Mouse (Mus musculus) CH12.LX (cell line): ENCODE measurements around the gene Chmp2a. TPM values are rescaled to one million over a fixed set of nuclear protein-coding genes. Genes with fewer than 3 reads are reported as not detected.
A peak's percentile ranks its signal among the peaks of the same experiment; 100 is the strongest.

Source experiments
- DNase-seq: peaks from one replicate; pipeline ENCODE4 v3.0.0-alpha.2; 2013; ENCODE audit errors: extremely low read depth
- H3K27ac ChIP-seq: 2 replicates; pipeline ENCODE4 v1.5.1; 2012; ENCODE audit warnings: low read depth, mild to moderate bottlenecking, control low read depth, moderate library complexity; ENCODE audit not compliant: insufficient read depth
- H3K27me3 ChIP-seq: replicated peaks from 2 replicates; pipeline ENCODE3; 2012; ENCODE audit warnings: inconsistent platforms
- H3K36me3 ChIP-seq, 2 experiments: replicated peaks in 1 of 2; 2 replicates each; pipeline versions ENCODE3 to v1.6.1; 2012; ENCODE audit warnings: inconsistent platforms in 1 of 2, low read length in 1 of 2, mild to moderate bottlenecking in 1 of 2, mixed read lengths in 1 of 2, moderate library complexity in 1 of 2; ENCODE audit not compliant: control insufficient read depth in 1 of 2, insufficient read depth in 1 of 2
- H3K4me1 ChIP-seq, 2 experiments: 2 replicates each; pipeline ENCODE4 v1.6.1; 2012; ENCODE audit warnings: inconsistent platforms in 1 of 2, moderate library complexity in 1 of 2; ENCODE audit not compliant: insufficient read depth in 2 of 2, control insufficient read depth in 1 of 2
- H3K4me2 ChIP-seq: 2 replicates; pipeline ENCODE4 v1.6.1; 2012; ENCODE audit warnings: low read depth, mild to moderate bottlenecking, control low read depth; ENCODE audit not compliant: poor library complexity, insufficient read depth, severe bottlenecking
- H3K4me3 ChIP-seq, 3 experiments: fragments of 150-350 bp in 1 of 3; sonication (generic) in 1 of 3; replicated peaks in 1 of 3; 2 replicates each; pipeline versions ENCODE3 to v1.5.1; 2011 to 2012; ENCODE audit warnings: low read depth in 2 of 3, low read length in 2 of 3, mild to moderate bottlenecking in 2 of 3, moderate library complexity in 2 of 3, control low read depth in 1 of 3, improper control_type of control experiment in 1 of 3, inconsistent platforms in 1 of 3, mixed read lengths in 1 of 3; ENCODE audit not compliant: poor library complexity in 1 of 3
- H3K79me2 ChIP-seq: replicated peaks from 2 replicates; pipeline ENCODE4 v1.6.1; 2012; ENCODE audit warnings: mild to moderate bottlenecking, moderate library complexity; ENCODE audit not compliant: control insufficient read depth, poor library complexity, insufficient read depth, severe bottlenecking; ENCODE audit errors: extremely low read depth
- H3K9ac ChIP-seq: 2 replicates; pipeline ENCODE4 v1.6.1; 2012; ENCODE audit warnings: low read depth, mild to moderate bottlenecking, control low read depth, moderate library complexity; ENCODE audit not compliant: insufficient read depth
- H3K9me3 ChIP-seq: replicated peaks from 2 replicates; pipeline ENCODE3; 2012; ENCODE audit warnings: low read length, inconsistent platforms, mixed read lengths
- BHLHE40 ChIP-seq: IDR thresholded peaks from 2 replicates; pipeline ENCODE4 v1.6.1; 2011; ENCODE audit warnings: mild to moderate bottlenecking, low read depth, low read length, improper control_type of control experiment
- CHD1 ChIP-seq: IDR thresholded peaks from 2 replicates; pipeline ENCODE4 v1.6.1; 2012; ENCODE audit warnings: low read depth, low read length, improper control_type of control experiment, inconsistent platforms
- CHD2 ChIP-seq: IDR thresholded peaks from 2 replicates; pipeline ENCODE4 v1.6.1; 2011; ENCODE audit warnings: low read length, improper control_type of control experiment
- CTCF ChIP-seq, 2 experiments: IDR thresholded peaks in 1 of 2; conservative IDR thresholded peaks in 1 of 2; 2 replicates each; pipeline ENCODE4 v1.5.1; 2011 to 2012; ENCODE audit warnings: low read depth in 2 of 2, low read length in 2 of 2, improper control_type of control experiment in 1 of 2, inconsistent platforms in 1 of 2, mild to moderate bottlenecking in 1 of 2, moderate library complexity in 1 of 2
- E2F4 ChIP-seq: IDR thresholded peaks from 2 replicates; pipeline ENCODE4 v1.6.1; 2011; ENCODE audit warnings: low read depth, low read length, improper control_type of control experiment; ENCODE audit not compliant: insufficient replicate concordance
- ELF1 ChIP-seq: IDR thresholded peaks from 2 replicates; pipeline ENCODE4 v1.6.1; 2014; ENCODE audit warnings: low read depth, mild to moderate bottlenecking, inconsistent platforms, low read length, improper control_type of control experiment
- EP300 ChIP-seq: IDR thresholded peaks from 2 replicates; pipeline ENCODE4 v1.6.1; 2011; ENCODE audit warnings: low read length, improper control_type of control experiment
- ETS1 ChIP-seq: conservative IDR thresholded peaks from 2 replicates; pipeline ENCODE4 v1.6.1; 2012; ENCODE audit warnings: low read depth, mild to moderate bottlenecking, inconsistent platforms, low read length, improper control_type of control experiment, moderate library complexity
- GABPA ChIP-seq: IDR thresholded peaks from 2 replicates; pipeline ENCODE4 v1.6.1; 2012; ENCODE audit warnings: low read depth, low read length, improper control_type of control experiment, inconsistent platforms; ENCODE audit not compliant: insufficient replicate concordance
- IRF4 ChIP-seq: IDR thresholded peaks from 2 replicates; pipeline ENCODE4 v1.6.1; 2014; ENCODE audit warnings: low read depth, mild to moderate bottlenecking, inconsistent platforms, low read length, improper control_type of control experiment
- JUN ChIP-seq: IDR thresholded peaks from 2 replicates; pipeline ENCODE4 v1.6.1; 2011; ENCODE audit warnings: low read depth, mild to moderate bottlenecking, low read length, improper control_type of control experiment, moderate library complexity; ENCODE audit not compliant: insufficient read depth
- JUND ChIP-seq: conservative IDR thresholded peaks from 2 replicates; pipeline ENCODE4 v1.6.1; 2011; ENCODE audit warnings: low read depth, low read length, improper control_type of control experiment
- KAT2A ChIP-seq: IDR thresholded peaks from 2 replicates; pipeline ENCODE4 v1.6.1; 2012; ENCODE audit warnings: low read length, improper control_type of control experiment, inconsistent platforms; ENCODE audit not compliant: insufficient replicate concordance
- MAX ChIP-seq: IDR thresholded peaks from 2 replicates; pipeline ENCODE4 v1.6.1; 2011; ENCODE audit warnings: low read length, improper control_type of control experiment
- MAZ ChIP-seq: IDR thresholded peaks from 2 replicates; pipeline ENCODE4 v1.6.1; 2012; ENCODE audit warnings: low read depth, mild to moderate bottlenecking, inconsistent platforms, low read length, improper control_type of control experiment, moderate library complexity
- MEF2A ChIP-seq: IDR thresholded peaks from 2 replicates; pipeline ENCODE4 v1.6.1; 2014; ENCODE audit warnings: low read depth, mild to moderate bottlenecking, inconsistent platforms, low read length, improper control_type of control experiment, borderline replicate concordance
- MXI1 ChIP-seq: IDR thresholded peaks from 2 replicates; pipeline ENCODE4 v1.6.1; 2011; ENCODE audit warnings: mild to moderate bottlenecking, low read depth, low read length, improper control_type of control experiment
- MYC ChIP-seq: IDR thresholded peaks from 2 replicates; pipeline ENCODE4 v1.6.1; 2011; ENCODE audit warnings: low read depth, mild to moderate bottlenecking, improper control_type of control experiment, low read length
- NELFE ChIP-seq: IDR thresholded peaks from 2 replicates; pipeline ENCODE4 v1.6.1; 2011; ENCODE audit warnings: low read depth, low read length, improper control_type of control experiment
- NRF1 ChIP-seq: IDR thresholded peaks from 2 replicates; pipeline ENCODE4 v1.6.1; 2014; ENCODE audit warnings: low read depth, mild to moderate bottlenecking, inconsistent platforms, low read length, improper control_type of control experiment, moderate library complexity
- PAX5 ChIP-seq: IDR thresholded peaks from 2 replicates; pipeline ENCODE4 v1.6.1; 2012; ENCODE audit warnings: low read length, inconsistent platforms, mixed read lengths
- POLR2A ChIP-seq: IDR thresholded peaks from 2 replicates; pipeline ENCODE4 v1.6.1; 2011; ENCODE audit warnings: low read depth, mild to moderate bottlenecking, improper control_type of control experiment, low read length
- POLR2AphosphoS2 ChIP-seq: IDR thresholded peaks from 2 replicates; pipeline ENCODE4 v1.6.1; 2011; ENCODE audit warnings: low read depth, low read length, improper control_type of control experiment
- RAD21 ChIP-seq: IDR thresholded peaks from 2 replicates; pipeline ENCODE4 v1.6.1; 2011; ENCODE audit warnings: low read depth, mild to moderate bottlenecking, low read length, improper control_type of control experiment, moderate library complexity
- SIN3A ChIP-seq: IDR thresholded peaks from 2 replicates; pipeline ENCODE4 v1.6.1; 2012; ENCODE audit warnings: low read length, improper control_type of control experiment, inconsistent platforms
- TBP ChIP-seq: conservative IDR thresholded peaks from 2 replicates; pipeline ENCODE4 v1.6.1; 2011; ENCODE audit warnings: low read depth, low read length, improper control_type of control experiment
- TCF12 ChIP-seq: IDR thresholded peaks from 2 replicates; pipeline ENCODE4 v1.6.1; 2014; ENCODE audit warnings: low read depth, mild to moderate bottlenecking, inconsistent platforms, low read length, improper control_type of control experiment
- UBTF ChIP-seq: IDR thresholded peaks from 2 replicates; pipeline ENCODE4 v1.6.1; 2012; ENCODE audit warnings: low read depth, mild to moderate bottlenecking, inconsistent platforms, low read length, improper control_type of control experiment, moderate library complexity
- USF1 ChIP-seq: IDR thresholded peaks from 2 replicates; pipeline ENCODE4 v1.6.1; 2014; ENCODE audit warnings: low read depth, mild to moderate bottlenecking, inconsistent platforms, low read length, improper control_type of control experiment
- USF2 ChIP-seq: conservative IDR thresholded peaks from 2 replicates; pipeline ENCODE4 v1.6.1; 2011; ENCODE audit warnings: low read depth, low read length, improper control_type of control experiment
- ZC3H11A ChIP-seq: IDR thresholded peaks from 2 replicates; pipeline ENCODE4 v1.6.1; 2012; ENCODE audit warnings: low read depth, mild to moderate bottlenecking, inconsistent platforms, low read length, improper control_type of control experiment
- ZMIZ1 ChIP-seq: IDR thresholded peaks from 2 replicates; pipeline ENCODE4 v1.6.1; 2012; ENCODE audit warnings: low read depth, mild to moderate bottlenecking, inconsistent platforms, low read length, improper control_type of control experiment
- ZNF384 ChIP-seq: IDR thresholded peaks from 2 replicates; pipeline ENCODE4 v1.6.1; 2012; ENCODE audit warnings: low read depth, low read length, improper control_type of control experiment, inconsistent platforms
- dilution Hi-C: fragments of 300-500 bp; cut with MboI; formaldehyde crosslinking; loops from 2 replicates; pipeline ENCODE4 v1.14.3; 2020; ENCODE audit warnings: low sequenced_read_pairs; ENCODE audit not compliant: extremely low pct_unique_long_range_greater_than_20kb, extremely low pct_ligation_motif_present
- in situ Hi-C: fragments of 300-500 bp; cut with MboI; formaldehyde crosslinking; loops from 3 replicates; pipeline ENCODE4 v1.14.3; 2019; ENCODE audit warnings: low sequenced_read_pairs, low pct_ligation_motif_present, low pct_unique_long_range_greater_than_20kb, mixed read lengths
- polyA plus RNA-seq: library from polyadenylated mRNA; unstranded; fragments of >175 nt; gene quantifications from 2 replicates; pipeline ENCODE4 v1.2.1, GENCODE M21; 2012; ENCODE audit warnings: low read depth; ENCODE audit not compliant: insufficient read length
- total RNA-seq, 2 experiments: library from RNA; depleted of rRNA; stranded (reverse); fragments of 300-350 nt in 1 of 2; fragments of >200 nt in 1 of 2; gene quantifications; 2 replicates each; pipeline ENCODE4 v1.2.3; 2012 to 2014

Gene Chmp2a
- total and polyA plus RNA-seq, 3 experiments: 115 to 134 (median 131) TPM

- TF ChIP-seq MYC: peak; percentile 76
- TF ChIP-seq TBP: peak; percentile 71; the same call in 1 of the 2 replicates
- TF ChIP-seq, all 38 proteins: peak for 15
Measured at GRCm38 (mm10) chr7:13023928-13024731, 10.5 kb downstream of the Chmp2a start (continued).

- H3K27me3 ChIP-seq: peaks cover 11% of the 10 kb centered on the region
- H3K4me2 ChIP-seq: peak overlapping the region; percentile 84
- dilution Hi-C loops: no loop called here
- in situ Hi-C loops: loop anchor here (25.0 kb wide), 1 partner anchor 536 kb away; the partner anchor contains the start of gene Zfp606
- peaks cover 21 to 28% of the 10 kb centered on the region in 2 experiments for H3K36me3 ChIP-seq
- peaks cover 10 to 35% of the 10 kb centered on the region in 2 experiments; a peak in 3 of 4 replicates for H3K4me1 ChIP-seq
- peak overlapping the region in 2 of 3 experiments; percentile 44 to 92 for H3K4me3 ChIP-seq
- peak overlapping the region; percentile 8; the same call in 1 of the 2 replicates for H3K9ac ChIP-seq
- no peaks in the 10 kb centered on the region for H3K9me3 ChIP-seq
- peak overlapping the region; percentile 44 for H3K27ac ChIP-seq
- DNase-seq: peak; percentile 91
- H3K79me2 ChIP-seq: peaks cover 30% of the 10 kb centered on the region
- peak; percentile 48; the same call in 1 of the 2 replicates for TF ChIP-seq EP300
- TF ChIP-seq IRF4: peak; percentile 65
- TF ChIP-seq MYC: peak; percentile 91
- TF ChIP-seq JUN: no peak
- TF ChIP-seq BHLHE40: peak; percentile 46
- TF ChIP-seq USF2: 0 out of 2 replicates have a peak, but pooled peaks have one; percentile 28
- no peak for TF ChIP-seq JUND
- no peak for TF ChIP-seq CHD1
- peak; percentile 33 for TF ChIP-seq USF1
- TF ChIP-seq MAX: peak; percentile 99
- no peak for TF ChIP-seq ZNF384
- TF ChIP-seq MAZ: 0 out of 2 replicates have a peak, but pooled peaks have one; percentile 37
- 0 out of 2 replicates have a peak, but pooled peaks have one; percentile 69 for TF ChIP-seq E2F4
- TF ChIP-seq ELF1: peak; percentile 77
- 0 out of 2 replicates have a peak, but pooled peaks have one; percentile 38 for TF ChIP-seq KAT2A
- peak; percentile 42; the same call in 1 of the 2 replicates for TF ChIP-seq SIN3A
- TF ChIP-seq ZMIZ1: peak; percentile 62; the same call in 1 of the 2 replicates
- TF ChIP-seq POLR2AphosphoS2: no peak
- TF ChIP-seq CTCF (conservative IDR thresholded peaks at IDR 0.05 in 1 of 2, IDR thresholded peaks at IDR 0.05 in 1 of 2; ENCODE audit: low read depth in 2 of 2, low read length in 2 of 2): no peak
- peak; percentile 61; the same call in 1 of the 2 replicates for TF ChIP-seq TCF12
- no peak for TF ChIP-seq RAD21
- no peak for TF ChIP-seq UBTF
- peak; percentile 40; the same call in 1 of the 2 replicates for TF ChIP-seq POLR2A
- TF ChIP-seq NRF1: peak; percentile 35; the same call in 1 of the 2 replicates
- TF ChIP-seq ZC3H11A: no peak
- TF ChIP-seq CHD2: no peak
- TF ChIP-seq MXI1: peak; percentile 92
- TF ChIP-seq NELFE: no peak
- no peak for TF ChIP-seq GABPA
- TF ChIP-seq MEF2A: 0 out of 2 replicates have a peak, but pooled peaks have one; percentile 51
- TF ChIP-seq ETS1: peak; percentile 38; the same call in 1 of the 2 replicates
- no peak for TF ChIP-seq PAX5
Measured at GRCm38 (mm10) chr7:13022773-13023535, 11.7 kb downstream of the Chmp2a start.
